Mouse (Mus musculus) midbrain, embryonic 10.5 days (tissue): ENCODE results near the gene Arhgef7. TPM values are rescaled to one million over a fixed set of nuclear protein-coding genes. Genes with fewer than 3 reads are reported as not detected.

Experiments used
- DNase-seq: peaks from one replicate; pipeline ENCODE4 v3.0.0-alpha.2; 2017; ENCODE audit warnings: low spot score
- H3K27ac ChIP-seq: fragments of 300-500 bp; sonication (generic); replicated peaks from 2 replicates; pipeline ENCODE4 v1.5.1; 2016; ENCODE audit warnings: mild to moderate bottlenecking
- H3K27me3 ChIP-seq: fragments of 300-500 bp; sonication (generic); 2 replicates; pipeline ENCODE4 v1.6.1; 2016; ENCODE audit warnings: low read depth, mild to moderate bottlenecking; ENCODE audit not compliant: poor library complexity, severe bottlenecking
- H3K36me3 ChIP-seq: fragments of 300-500 bp; sonication (generic); 2 replicates; pipeline ENCODE4 v1.6.1; 2016; ENCODE audit warnings: mild to moderate bottlenecking, moderate library complexity
- H3K4me1 ChIP-seq: fragments of 300-500 bp; sonication (generic); 2 replicates; pipeline ENCODE4 v1.6.1; 2016
- H3K4me3 ChIP-seq: fragments of 300-500 bp; sonication (generic); 2 replicates; pipeline ENCODE4 v1.5.1; 2016; ENCODE audit warnings: mild to moderate bottlenecking, moderate library complexity
- H3K9me3 ChIP-seq: fragments of 300-500 bp; sonication (generic); replicated peaks from 2 replicates; pipeline ENCODE4 v1.6.1; 2016; ENCODE audit warnings: mild to moderate bottlenecking
- WGBS: fragments of 180-500 bp; shearing (Covaris S2); methylation state at CpG from one replicate; pipeline ENCODE4 v1.1.7; 2016; 5-methylcytosine and 5-hydroxymethylcytosine counted together
- polyA plus RNA-seq: library from polyadenylated mRNA; unstranded; fragments of >200 nt; fragmentation: Nextera tagmentation; extraction: Ambion mirVana; gene quantifications from 2 replicates; pipeline ENCODE4 v1.2.1, GENCODE M21; 2016

Arhgef7 gene
- polyA plus RNA-seq, 1 experiment from 2014 or later = 47.4 TPM

GRCm38 (mm10) chr8:11728482-11729295, 1.2 kb downstream of the Arhgef7 start:
- H3K27ac ChIP-seq = peak overlapping the region; percentile 98
- DNase-seq = peak; percentile 73
- H3K4me3 ChIP-seq = peak overlapping the region; percentile 84
- H3K27me3 ChIP-seq = peaks cover 45% of the 10 kb centered on the region
- H3K4me1 ChIP-seq = peaks cover 30% of the 10 kb centered on the region
- peaks cover 6% of the 10 kb centered on the region for H3K36me3 ChIP-seq
- H3K9me3 ChIP-seq = no peaks in the 10 kb centered on the region
- under 1% methylated on average over 60 of the region's 61 CpGs for WGBS

GRCm38 (mm10) chr8:11730271-11730940, 2.9 kb downstream of the Arhgef7 start:
- no peak for DNase-seq

GRCm38 (mm10) chr8:11735672-11736235, 8.2 kb downstream of the Arhgef7 start:
- Histone ChIP-seq H3K27ac (no peak overlapping the region), H3K36me3 (peaks cover 71% of the 10 kb centered on the region), H3K9me3 (no peaks in the 10 kb centered on the region), H3K27me3 (no peaks in the 10 kb centered on the region), H3K4me1 (peaks cover 7% of the 10 kb centered on the region), H3K4me3 (no peak overlapping the region)
- DNase-seq = no peak
- WGBS = 87% methylated on average over 15 of the region's 15 CpGs

More at GRCm38 (mm10) chr8:11730271-11730940, 2.9 kb downstream of the Arhgef7 start:
- Histone ChIP-seq H3K27me3 (peaks cover 30% of the 10 kb centered on the region), H3K4me3 (peak overlapping the region; percentile 1; the same call in 1 of the 2 replicates), H3K36me3 (peaks cover 21% of the 10 kb centered on the region), H3K4me1 (peaks cover 30% of the 10 kb centered on the region), H3K27ac (no peak overlapping the region; the same call in 1 of the 2 replicates), H3K9me3 (no peaks in the 10 kb centered on the region)
- WGBS = 75% methylated on average over 12 of the region's 12 CpGs

- peaks cover 8% of the 10 kb centered on the region; the same call in 1 of the 2 replicates for H3K4me1 ChIP-seq
- H3K4me3 ChIP-seq = no peak overlapping the region
- H3K9me3 ChIP-seq = no peaks in the 10 kb centered on the region
- WGBS = 92% methylated on average over 6 of the region's 6 CpGs
- no peaks in the 10 kb centered on the region for H3K27me3 ChIP-seq
- peaks cover 81% of the 10 kb centered on the region for H3K36me3 ChIP-seq
- DNase-seq = no peak
- H3K27ac ChIP-seq = no peak overlapping the region
Observed at GRCm38 (mm10) chr8:11737096-11737495, 9.6 kb downstream of the Arhgef7 start.

GRCm38 (mm10) chr8:11739082-11739481, 11.6 kb downstream of the Arhgef7 start:
- no peak overlapping the region for H3K4me3 ChIP-seq
- no peak overlapping the region for H3K27ac ChIP-seq
- H3K9me3 ChIP-seq = no peaks in the 10 kb centered on the region
- WGBS = 88% methylated on average over 5 of the region's 5 CpGs
- no peak for DNase-seq
- H3K36me3 ChIP-seq = peaks cover 74% of the 10 kb centered on the region
- H3K27me3 ChIP-seq = no peaks in the 10 kb centered on the region
- H3K4me1 ChIP-seq = peaks cover 8% of the 10 kb centered on the region; the same call in 1 of the 2 replicates

- no peak for DNase-seq
- Histone ChIP-seq H3K4me1 (peaks cover 4% of the 10 kb centered on the region; the same call in 1 of the 2 replicates), H3K27ac (no peak overlapping the region), H3K27me3 (no peaks in the 10 kb centered on the region), H3K36me3 (peaks cover 64% of the 10 kb centered on the region), H3K9me3 (no peaks in the 10 kb centered on the region), H3K4me3 (no peak overlapping the region)
- 94% methylated on average over 2 of the region's 2 CpGs for WGBS
Observed at GRCm38 (mm10) chr8:11740857-11741256, 13.3 kb downstream of the Arhgef7 start.

GRCm38 (mm10) chr8:11743580-11743979, 16.1 kb downstream of the Arhgef7 start:
- Histone ChIP-seq H3K9me3 (no peaks in the 10 kb centered on the region), H3K27ac (no peak overlapping the region), H3K4me3 (no peak overlapping the region), H3K27me3 (no peaks in the 10 kb centered on the region), H3K36me3 (peaks cover 40% of the 10 kb centered on the region), H3K4me1 (peaks cover 3% of the 10 kb centered on the region; the same call in 1 of the 2 replicates)
- WGBS = 86% methylated on average over 10 of the region's 10 CpGs
- DNase-seq = no peak

GRCm38 (mm10) chr8:11746850-11747600, 19.5 kb downstream of the Arhgef7 start:
- DNase-seq = no peak
- Histone ChIP-seq H3K4me3 (no peak overlapping the region), H3K27ac (no peak overlapping the region), H3K9me3 (no peaks in the 10 kb centered on the region), H3K27me3 (no peaks in the 10 kb centered on the region), H3K36me3 (0 out of 2 replicates have a peak, but pooled peaks cover 7% of the 10 kb centered on the region), H3K4me1 (0 out of 2 replicates have a peak, but pooled peaks cover 2% of the 10 kb centered on the region)
- WGBS = 86% methylated on average over 11 of the region's 11 CpGs

- Histone ChIP-seq H3K9me3 (no peaks in the 10 kb centered on the region), H3K27me3 (no peaks in the 10 kb centered on the region), H3K36me3 (0 out of 2 replicates have a peak, but pooled peaks cover 3% of the 10 kb centered on the region), H3K27ac (no peak overlapping the region), H3K4me3 (no peak overlapping the region), H3K4me1 (0 out of 2 replicates have a peak, but pooled peaks cover 2% of the 10 kb centered on the region)
- whole genome bisulfite sequencing = 90% methylated on average over 6 of the region's 6 CpGs
- DNase-seq = no peak
Observed at GRCm38 (mm10) chr8:11749472-11749871, 22.0 kb downstream of the Arhgef7 start.

- Histone ChIP-seq H3K27me3 (no peaks in the 10 kb centered on the region), H3K4me3 (no peak overlapping the region), H3K36me3 (no peaks in the 10 kb centered on the region), H3K4me1 (peaks cover 11% of the 10 kb centered on the region), H3K9me3 (no peaks in the 10 kb centered on the region), H3K27ac (no peak overlapping the region)
- DNase-seq = no peak
- WGBS = 94% methylated on average over 3 of the region's 3 CpGs
Observed at GRCm38 (mm10) chr8:11752338-11752737, 24.8 kb downstream of the Arhgef7 start.

GRCm38 (mm10) chr8:11753155-11753941, 25.8 kb downstream of the Arhgef7 start:
- DNase-seq = no peak
- Histone ChIP-seq H3K4me1 (peaks cover 20% of the 10 kb centered on the region), H3K36me3 (no peaks in the 10 kb centered on the region), H3K27me3 (no peaks in the 10 kb centered on the region), H3K27ac (no peak overlapping the region), H3K4me3 (no peak overlapping the region), H3K9me3 (no peaks in the 10 kb centered on the region)
- 87% methylated on average over 11 of the region's 11 CpGs for WGBS
